Mouse (Mus musculus): ENCODE results near the gene Slc9a3.

The Slc9a3 gene

DNA sequence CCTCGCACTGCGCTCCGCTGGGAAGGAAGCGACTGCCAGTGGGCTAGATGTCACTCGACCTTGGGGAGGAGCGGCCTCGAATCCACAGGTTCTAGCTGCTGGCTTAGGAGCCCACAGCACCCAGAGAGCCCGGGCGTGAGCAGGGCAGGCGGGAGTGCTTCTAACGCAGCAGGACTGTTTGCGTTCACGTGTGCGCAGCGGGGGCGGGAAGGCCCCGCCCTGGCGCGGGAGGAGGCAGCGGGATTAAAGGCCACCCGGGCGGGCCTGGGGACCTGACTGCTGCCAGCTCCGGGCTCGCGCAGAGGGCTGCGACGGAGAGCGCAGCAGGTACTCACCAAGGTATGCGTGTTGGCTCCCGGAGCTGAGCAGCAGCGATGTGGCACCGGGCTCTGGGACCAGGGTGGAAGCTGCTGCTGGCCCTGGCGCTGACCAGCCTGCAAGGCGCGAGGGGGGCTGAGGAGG lies at the start of gene Slc9a3:
TSS of gene Slc9a3 (plus strand) at position 317 of the 462 bp plus-strand sequence.
- DNase-seq (ENCODE audit: low spot score in 2 of 2), result peak; percentile 15 to 24

DNA sequence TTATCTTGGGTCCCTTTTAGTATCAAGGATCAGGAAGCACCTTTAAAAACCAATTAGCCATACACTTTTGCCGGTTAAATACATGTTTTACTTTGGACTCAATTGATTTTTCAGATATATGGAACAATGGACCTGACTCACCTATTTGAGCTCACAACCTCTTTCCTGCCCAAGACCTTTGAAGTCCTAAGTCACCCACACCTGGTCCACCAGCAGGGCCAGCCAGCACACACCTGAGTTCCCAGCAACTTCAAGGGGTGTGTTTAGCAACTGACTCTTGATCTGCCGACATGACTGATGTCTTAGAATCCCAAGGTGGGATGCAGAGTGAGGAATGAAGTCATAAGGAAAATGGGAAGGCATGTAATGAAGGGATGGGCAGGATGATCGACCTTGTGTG lies 49.5 kb upstream of the Slc9a3 start:
- DNase-seq (ENCODE audit: low spot score in 2 of 2), result no peak

DNA sequence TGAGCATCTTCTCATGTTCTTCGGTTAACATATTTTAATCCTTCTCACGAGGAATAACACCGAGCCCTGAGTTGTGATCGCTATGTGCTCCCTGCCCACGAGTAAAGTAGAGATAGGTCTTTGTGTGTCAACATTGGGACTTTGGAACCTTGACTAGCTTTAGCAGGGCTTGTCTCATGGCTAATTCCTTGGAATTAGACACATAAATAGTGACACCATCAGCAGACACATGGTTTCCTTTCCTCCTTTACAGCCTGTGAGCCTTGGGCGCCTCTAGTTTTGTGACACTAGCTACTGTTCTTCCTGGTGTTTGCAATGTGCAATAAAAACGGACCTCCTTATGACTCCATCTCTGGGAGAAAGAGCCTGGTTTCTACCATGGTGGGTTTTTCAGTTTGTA lies 47.9 kb upstream of the Slc9a3 start:
- no peak for DNase-seq (ENCODE audit: low spot score in 2 of 2)

DNA sequence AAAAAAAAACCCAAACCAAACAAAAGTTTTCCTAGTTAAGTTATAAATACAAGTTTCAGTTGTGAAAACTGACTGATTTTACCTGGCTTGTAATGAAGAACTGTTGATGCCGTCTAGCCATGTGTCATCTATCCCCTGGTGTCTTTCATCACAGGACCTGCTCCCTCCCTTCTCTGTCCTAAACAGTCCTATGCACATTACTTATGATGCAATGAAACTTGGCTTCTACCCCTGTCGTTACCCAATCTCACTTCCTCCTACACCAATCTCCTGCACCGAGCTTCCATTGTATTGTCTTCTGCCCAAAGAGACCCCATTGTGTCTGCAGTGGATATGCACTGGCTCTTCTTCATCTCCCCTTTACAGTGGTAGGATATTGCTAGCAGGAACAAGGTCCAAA lies 31.0 kb upstream of the Slc9a3 start:
- no peak for DNase-seq (ENCODE audit: low spot score in 2 of 2)

DNA sequence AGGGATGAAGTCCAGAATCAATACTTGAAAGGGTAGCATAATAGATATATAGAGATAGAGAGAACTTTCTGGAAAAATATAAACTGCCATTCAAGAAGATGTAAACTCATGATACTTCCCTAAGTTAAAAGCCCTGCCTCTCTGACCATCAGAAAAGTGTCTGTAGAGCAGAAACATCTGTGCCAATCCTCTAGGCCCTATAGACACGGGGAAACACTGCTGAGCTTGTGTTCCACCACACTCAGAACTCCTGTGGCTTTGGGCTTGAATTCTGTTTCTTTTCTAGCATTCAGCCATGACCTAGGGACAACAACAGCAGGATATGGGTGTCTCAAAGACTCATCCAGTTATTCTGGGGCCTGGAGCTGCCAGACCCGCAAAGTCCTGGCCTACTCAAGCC lies 25.3 kb upstream of the Slc9a3 start:
- DNase-seq (ENCODE audit: low spot score in 2 of 2), result no peak

DNA sequence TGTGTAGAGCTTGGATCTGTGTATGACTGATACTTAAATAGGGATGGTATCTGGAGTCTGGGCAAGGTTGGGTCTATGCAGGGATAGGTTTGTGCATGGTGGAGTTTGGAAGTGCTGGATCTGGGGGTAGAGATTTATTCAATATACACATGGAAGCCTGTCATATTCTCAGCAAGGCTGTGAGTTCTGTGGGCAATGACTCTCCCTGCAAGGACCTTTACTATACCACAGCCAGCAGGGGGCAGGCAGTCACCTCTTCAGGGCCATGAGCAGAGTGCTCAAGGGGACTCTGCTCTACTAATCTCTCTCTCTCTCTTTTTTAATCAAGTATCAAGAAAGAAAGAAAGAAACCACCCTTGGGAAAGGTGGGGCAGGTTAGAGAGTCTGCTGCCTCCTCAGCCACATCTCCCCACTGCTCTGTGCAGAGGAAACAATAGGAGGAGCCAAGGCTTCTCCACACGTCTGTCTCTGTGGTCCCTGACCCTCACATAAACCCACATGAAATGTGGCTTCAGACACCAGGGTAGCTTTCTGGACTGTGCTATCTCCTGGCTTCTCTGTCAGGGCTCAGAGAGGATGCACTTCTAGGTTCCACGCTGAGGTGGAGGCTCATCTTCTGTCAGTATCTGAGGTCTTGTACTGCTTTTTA lies 24.4 kb upstream of the Slc9a3 start:
- DNase-seq (ENCODE audit: low spot score in 2 of 2), result peak; percentile 51 to 75

DNA sequence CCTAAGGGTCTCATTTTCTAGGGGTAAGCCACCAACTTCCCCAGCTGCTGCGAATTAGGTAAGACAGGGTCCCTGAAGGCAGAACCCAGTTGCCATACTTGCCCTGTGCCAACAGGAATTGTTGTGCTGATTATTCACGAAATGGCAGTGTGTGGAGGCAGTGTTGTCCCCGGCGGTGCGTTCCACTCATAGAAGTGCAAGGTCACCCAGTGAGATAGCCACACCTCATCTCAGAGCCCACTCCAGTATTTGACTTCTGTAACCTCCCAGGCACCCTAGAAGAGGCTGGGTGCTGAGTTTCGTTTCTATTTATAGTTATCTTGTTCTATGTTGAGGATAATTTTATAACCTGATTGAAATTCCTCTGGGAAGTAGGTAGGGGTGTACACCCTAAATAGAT lies 22.3 kb upstream of the Slc9a3 start:
- DNase-seq (ENCODE audit: low spot score in 2 of 2), result no peak

DNA sequence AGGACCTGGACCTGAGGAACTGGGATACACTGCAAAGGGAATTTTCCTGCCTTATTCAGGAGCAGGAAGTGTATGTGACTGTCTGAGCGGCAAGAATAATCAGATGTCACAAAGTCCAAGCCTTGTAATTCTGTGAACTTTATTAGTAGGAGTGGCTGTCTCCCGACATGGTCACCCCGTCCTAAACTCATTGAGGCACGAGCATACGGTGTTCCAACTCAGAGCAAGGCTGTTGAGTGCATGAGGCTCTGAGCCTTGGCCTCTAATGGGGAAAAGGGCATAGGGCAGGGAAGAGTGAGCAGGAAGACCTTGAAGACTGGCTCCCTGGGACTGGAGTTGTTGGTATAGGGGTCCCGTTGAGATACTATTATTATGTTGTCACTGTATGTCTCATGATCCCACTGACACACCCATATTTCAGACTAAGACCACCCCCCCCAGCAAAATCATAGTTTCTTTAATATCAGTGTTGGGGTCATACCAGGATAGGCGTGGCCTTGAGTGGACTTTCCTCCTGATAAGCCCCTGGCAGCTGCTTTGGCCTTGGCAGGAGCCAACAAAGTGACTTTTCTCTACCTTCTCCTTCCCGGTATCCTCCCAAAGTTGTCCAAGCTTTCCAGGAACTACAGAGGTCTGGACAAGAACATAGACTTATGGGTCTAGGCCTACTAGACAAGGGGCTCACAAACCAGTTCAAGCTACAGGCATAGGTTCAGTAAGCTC lies 19.0 kb upstream of the Slc9a3 start:
- DNase-seq (ENCODE audit: low spot score in 2 of 2), result no peak

DNA sequence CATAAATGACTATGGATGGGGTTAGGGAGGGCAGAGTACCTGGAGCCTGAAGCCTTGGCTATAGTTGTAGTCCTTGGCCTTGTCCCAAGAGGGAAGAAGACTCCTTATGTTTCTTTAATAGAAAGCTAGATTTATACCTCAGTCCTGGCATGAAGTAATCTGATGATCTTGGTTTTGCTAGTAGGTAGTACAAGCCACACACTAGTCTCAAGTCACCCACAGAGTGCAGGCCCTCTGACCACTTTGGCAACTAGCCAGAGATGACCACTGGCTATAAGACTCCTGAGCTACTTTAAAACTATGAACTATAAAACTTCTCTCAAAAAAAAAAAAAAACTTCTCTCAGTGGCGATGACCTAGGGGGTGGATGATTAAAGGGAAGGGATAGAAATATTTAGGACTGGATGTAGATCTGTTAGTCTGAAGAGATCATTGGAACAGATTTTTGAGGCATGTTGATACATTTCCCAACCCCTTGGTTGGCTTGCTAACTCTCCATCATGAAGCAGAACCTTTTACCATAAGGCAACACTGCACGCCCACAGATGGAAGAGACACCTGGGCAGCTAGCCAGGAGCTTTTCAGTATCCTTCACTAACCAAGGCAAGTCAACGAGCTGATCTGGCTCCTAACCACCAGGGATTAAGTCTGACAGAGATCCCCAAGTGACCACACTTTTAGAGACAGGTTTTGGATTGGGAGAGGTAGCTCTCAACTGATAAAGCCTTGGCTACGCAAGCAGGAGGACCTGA lies 18.2 kb upstream of the Slc9a3 start:
- DNase-seq (ENCODE audit: low spot score in 2 of 2), result peak in 1 of 2 experiments; percentile 10

DNA sequence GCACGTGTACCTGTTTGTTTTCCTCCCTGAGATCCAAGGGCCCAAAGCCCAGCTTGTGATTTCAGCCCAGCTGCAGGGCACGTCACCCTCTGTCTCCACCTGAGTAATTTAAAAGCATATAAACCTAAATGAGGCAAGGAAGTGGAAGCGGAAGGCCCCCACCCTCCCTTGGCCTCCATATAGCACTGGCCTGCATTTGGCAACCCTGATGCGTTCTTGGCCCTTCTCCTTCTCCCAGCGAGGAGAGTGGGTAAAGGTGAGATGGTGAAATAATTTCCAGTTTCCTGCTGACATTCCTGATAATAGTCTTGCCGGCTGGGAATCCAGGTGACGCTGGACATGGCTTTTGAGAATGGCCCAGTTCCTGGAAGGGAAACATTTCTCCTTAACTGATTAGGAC lies 16.8 kb upstream of the Slc9a3 start:
- DNase-seq (ENCODE audit: low spot score in 2 of 2), result no peak

DNA sequence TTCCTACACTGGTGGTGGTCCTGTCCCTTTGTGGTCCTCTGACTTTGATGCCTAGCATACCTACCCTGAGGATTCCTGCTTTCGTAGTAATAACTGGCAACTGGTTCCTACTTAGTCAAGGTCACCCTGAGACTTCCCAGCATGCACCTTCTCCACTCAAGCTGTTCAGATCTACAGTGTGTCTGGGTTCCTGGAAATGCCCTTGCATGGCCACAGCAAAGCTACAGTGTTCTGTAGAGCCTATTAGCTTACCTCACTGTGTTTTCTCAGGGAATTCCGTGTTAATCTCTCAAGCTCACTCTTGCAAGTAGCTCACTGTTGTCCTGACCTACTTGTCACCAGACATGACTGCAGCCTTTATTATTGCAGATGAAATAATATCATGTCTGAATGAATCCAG lies 13.8 kb upstream of the Slc9a3 start:
- DNase-seq (ENCODE audit: low spot score in 2 of 2), result no peak

DNA sequence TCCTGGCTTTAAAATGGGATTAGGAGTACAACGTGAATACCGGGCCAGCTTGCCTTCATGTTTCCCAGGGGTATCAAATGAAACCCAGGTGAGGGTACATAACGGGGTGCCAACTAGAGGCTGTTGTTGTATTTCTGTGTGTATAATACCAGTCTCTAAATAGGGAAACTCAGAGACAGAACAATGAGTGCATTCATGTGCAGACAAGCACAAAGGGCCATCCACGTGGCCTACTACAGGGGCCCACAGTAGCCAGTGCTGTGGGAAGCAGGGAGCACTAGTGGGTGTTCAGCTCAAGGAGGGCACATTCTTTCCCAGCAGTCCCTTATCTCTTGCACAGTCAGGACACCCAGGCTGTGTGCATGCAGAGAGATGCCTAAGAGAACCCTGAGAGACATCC lies 8.7 kb upstream of the Slc9a3 start:
- DNase-seq (ENCODE audit: low spot score in 2 of 2), result no peak

DNA sequence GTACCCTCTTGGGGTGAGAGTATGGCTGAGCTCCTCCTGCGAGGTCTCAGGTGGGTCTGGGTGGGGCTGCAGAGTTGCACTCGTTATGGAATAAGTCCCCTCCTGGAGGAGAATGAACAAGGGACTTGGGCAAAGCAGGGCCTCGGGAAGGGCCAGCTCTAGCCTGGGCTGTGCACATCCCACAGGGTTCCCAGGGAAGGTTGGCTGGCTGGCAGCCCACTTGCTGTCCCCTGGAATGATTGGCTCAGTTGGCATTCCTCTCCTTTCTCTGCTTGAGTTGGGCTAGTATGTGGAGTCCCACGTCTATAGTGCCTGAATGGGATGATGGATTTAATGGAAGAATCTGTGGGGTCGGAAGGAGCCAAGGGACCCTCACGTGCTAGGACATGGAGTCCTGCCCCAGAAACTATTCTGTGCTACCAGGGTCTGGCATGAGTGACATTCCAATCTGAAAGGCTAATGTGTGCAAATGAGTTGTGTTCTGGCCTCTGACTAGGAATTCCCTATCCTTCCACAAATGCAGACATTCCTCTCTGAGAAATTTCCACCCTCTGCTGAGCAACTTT lies 7.5 kb upstream of the Slc9a3 start:
- DNase-seq (ENCODE audit: low spot score in 2 of 2), result no peak

DNA sequence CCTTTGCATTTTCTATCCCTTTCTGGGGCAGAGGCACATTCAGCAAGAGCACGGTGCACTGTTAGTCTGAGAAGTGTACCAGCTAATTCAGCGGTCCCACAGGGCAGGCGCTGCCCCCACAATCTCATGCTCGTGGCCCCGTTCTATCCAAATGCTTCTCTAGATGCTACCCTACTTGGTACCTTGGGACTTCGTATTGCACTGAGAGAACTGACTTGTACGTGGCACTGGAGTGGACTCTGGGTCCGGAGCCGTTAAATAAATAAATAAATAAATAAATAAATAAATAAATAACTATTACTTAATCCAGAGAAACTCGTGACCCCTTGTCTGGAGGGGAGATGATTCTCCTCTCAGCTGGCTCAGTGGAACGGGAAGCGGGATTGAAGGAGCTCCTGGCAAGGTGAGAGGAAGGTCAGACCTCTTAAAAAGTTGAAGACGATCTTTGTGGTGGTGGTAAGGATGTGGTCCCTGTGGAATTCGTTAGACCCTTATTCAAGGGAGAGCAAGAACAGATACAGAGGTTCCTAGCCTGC lies 606 bp downstream of the Slc9a3 start:
- no peak for DNase-seq (ENCODE audit: low spot score in 2 of 2)

DNA sequence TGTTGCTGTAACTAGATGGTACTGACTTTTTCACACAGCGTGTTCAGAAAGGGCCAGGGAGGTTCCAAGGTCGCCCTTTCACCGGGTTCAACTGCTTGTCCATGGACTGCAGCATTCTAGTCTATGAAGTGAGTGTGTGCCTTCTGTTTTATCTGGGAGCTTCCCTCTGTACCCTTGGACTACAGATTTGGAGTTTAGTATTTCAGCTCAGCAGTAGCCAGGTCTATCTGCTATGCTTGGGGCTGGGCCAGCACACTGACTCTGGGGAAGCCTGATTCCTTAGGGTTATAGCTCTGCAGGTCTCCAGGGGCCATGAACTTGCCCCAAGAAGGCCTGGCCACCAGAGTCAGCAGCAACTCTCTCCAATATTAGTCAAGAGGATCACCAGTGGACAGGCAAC lies 1.4 kb downstream of the Slc9a3 start:
- no peak for DNase-seq (ENCODE audit: low spot score in 2 of 2)

DNA sequence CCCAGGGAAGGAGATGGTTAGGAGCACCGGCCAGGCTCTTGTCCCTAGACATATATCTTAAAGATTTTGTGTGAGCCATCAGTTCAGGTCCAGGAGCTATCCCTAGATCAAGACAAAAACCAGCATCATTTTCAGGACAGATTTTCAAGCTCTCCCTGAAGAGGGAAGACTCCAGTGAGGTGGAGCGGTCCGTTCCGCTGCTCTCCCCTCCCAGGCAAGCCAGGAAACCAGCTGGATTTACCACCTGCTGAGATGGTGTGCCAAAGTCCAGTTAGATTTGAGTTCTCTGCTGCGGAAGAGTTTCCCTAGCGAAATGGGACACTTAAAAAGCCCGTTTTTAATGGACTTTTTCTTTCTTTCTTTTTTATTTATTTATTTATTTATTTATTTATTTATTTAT lies 6.3 kb downstream of the Slc9a3 start:
- DNase-seq (ENCODE audit: low spot score in 2 of 2), result no peak

DNA sequence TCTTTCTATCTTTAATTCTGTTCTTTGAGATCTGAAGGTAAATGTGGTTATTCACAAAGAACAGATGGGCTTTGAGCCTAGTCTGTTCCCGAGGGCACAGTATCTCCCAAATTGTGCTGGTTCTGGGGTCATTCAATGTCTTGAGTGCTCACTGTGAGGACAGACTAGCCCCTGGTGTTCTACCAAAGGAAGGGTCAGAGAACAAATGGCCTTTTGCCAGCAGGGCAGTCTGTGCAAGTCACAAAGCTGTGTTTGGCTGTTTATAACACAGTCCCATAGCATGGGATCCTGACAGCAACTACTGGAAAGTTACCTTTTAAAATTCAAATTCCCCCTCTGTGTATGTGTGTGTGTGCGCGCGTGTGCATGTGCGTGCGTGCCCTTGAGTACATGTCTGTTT lies 8.7 kb downstream of the Slc9a3 start:
- no peak for DNase-seq (ENCODE audit: low spot score in 2 of 2)

DNA sequence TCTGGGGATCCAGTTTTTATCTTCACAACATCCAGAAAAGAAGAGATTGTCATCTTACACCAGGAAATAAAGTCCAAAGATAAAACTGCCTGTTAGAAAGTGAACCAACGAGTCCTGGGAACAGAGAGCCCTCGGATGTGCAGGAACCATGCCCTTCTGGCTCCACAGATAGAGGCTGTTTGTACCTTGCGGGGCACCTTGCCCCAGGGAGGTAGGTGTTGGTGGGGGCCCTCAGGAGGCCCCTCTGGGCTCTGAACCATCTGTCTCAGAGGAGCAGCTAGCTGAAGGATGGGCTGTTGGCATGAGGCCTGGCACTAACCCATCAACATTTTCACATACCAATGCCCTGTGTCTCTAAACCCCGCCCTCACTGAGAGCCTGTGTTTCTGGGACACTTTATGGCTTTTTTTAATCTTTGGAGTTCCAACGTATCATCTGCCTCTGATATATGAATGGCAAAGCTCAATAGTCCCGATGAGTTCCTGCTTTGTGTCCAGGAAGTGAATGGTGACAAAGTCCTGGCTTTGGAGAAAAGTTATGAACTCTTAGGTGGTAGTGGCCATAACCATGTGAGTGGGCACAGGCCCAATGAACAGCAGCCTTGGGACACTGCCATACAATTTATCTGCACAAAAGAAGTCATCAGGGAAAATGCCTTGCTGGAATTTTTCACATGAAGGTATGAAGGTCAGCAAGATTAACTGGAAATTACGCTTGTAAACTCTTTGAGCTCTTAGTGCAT lies 17.8 kb downstream of the Slc9a3 start:
- DNase-seq (ENCODE audit: low spot score in 2 of 2), result no peak

DNA sequence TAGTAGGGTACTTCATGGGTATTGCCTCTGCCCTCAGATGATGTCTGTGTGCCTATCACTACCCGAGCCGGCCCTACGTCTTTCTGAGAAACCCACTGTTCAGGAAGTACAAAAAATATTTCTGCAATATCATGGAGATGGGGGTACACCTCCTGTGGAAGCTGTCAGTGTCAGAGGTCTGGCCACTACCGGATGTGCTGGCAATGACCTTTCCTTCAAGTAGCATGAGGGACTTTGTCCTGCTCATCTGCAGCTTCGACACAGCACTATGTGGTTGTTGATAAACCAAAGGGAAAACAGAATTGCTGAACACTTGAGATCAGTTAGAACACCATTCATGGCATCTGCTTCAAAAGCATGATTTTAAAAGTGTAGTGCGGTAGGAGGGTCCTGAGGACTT lies 19.5 kb downstream of the Slc9a3 start:
- no peak for DNase-seq (ENCODE audit: low spot score in 2 of 2)

DNA sequence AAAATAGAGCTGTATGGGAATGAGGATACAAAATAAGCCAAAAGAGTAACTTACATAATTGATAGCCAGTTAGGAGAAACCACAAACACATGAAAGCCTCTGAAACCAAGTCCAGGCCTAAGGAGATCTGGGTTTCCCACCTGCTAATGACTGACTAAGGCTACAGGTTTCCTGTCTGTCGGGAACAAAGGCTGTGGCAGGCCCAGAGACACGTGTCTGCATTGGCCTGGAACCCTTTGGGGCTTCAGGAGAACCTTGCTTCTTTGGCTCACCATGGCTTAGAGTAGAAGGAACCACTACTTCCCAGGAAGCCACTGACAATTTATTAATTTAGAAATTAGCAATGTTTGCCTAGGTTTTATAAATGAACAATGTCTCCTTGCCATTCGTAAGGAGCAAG lies 22.0 kb downstream of the Slc9a3 start:
- no peak for DNase-seq (ENCODE audit: low spot score in 2 of 2)

DNA sequence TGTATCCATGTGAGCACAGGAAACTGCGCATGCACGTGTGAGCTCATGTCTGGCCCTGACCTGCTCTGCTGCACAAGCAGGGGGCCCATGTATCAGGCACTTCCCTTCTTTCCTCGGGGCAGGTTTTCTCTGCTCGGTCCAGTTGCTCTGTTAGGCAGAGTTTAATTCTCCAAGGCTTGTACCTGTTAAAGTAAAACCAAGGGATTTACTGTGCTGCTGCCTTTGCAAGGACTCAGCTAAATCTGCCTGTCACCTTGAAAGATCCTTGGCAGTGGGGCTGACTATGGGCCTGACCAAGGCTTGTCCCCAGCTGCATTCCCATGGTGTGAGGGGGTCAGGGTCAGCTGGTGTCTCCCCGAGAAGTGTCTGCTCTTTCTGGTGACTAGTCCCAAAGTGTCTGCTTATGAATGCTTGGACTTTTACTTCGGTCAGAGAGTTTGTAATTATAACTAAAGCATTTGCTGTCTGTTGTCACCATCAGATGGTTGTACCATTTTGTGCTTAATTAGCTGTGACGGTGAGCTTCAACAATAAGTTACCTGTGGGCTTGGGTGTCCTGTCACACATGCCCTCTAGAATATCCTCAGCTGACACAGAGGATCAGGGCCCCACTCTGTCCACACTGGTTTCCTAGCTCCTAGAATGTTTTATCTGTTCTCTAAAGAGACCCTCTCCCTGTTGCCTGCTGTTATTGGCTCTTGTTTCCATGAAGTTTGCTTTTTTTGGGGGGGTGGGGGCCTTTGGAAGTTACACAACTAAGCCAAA lies 23.0 kb downstream of the Slc9a3 start:
- no peak for DNase-seq (ENCODE audit: low spot score in 2 of 2)
